Mouse (Mus musculus) layer of hippocampus, postnatal 25 days (tissue): Measurements from ENCODE around the gene Tbx4. TPM values are rescaled to one million over a fixed set of nuclear protein-coding genes. Genes with fewer than 3 reads are reported as not detected.

Experiments used
- DNase-seq, 2 experiments: peaks; one replicate each; pipeline ENCODE4 v3.0.0; 2022; ENCODE audit warnings: mixed read lengths in 2 of 2, low spot score in 1 of 2; ENCODE audit errors: extremely low spot score in 1 of 2
- total RNA-seq, 2 experiments: library from RNA; stranded (reverse); gene quantifications; 2 replicates each; pipeline ENCODE4 v1.2.3; 2021

Gene Tbx4
- total RNA-seq, 2 experiments from 2014 or later: 0.32 to 0.35 TPM

GRCm38 (mm10) chr11:85956950-85957778 lies 70.9 kb downstream of the Tbx4 start:
- DNase-seq: no peak

GRCm38 (mm10) chr11:85959837-85960236 lies 73.6 kb downstream of the Tbx4 start:
- no peak for DNase-seq

DNA sequence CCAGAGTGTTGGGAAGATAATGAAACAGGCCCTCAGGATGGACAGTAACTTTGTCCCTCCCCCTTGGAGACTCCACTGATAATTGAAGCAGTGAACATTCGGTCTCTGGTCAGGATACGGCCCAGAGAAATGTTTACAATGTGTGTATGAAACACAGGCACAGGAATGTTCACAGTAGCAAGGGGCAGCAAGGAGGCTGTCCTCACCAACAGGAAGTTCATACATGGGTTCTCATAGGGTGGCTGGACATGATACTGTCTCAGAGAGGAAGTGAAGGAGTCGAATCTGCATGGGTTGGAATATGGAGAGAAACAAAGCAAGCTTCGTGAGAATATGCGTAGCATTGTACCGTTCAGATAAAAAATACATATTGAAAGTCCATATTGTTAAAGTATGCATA lies 74.1 kb downstream of the Tbx4 start:
- no peak for DNase-seq

DNA sequence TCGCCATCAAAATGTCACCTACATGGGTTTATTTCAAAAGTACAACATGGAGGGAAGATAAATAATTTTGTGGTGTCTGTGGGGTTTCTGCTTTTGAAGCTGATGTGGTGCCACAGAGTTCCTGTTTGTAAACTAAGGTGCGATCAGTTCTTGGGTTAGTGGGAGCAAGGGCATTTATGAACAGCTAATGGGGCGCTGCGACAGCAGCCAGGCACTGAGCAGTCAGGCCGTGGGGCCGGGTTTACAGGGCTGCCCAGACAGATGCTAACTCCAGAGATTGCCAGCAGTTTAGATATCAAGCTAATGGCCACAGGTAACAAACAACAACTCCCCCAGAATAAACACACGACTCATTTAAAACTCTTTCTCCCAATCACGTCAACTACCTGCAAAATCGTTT lies 75.3 kb downstream of the Tbx4 start:
- no peak for DNase-seq

Other genes with a start within 250 kb of the Tbx4 start
- gene Tbx2, start 53.9 kb upstream of the Tbx4 start, total RNA-seq: 1 to 10 TPM; 1.7 to 3.0 TPM
- gene Gm11444, start 36.1 kb upstream of the Tbx4 start, total RNA-seq: not detected